Mouse (Mus musculus) adrenal gland, adult (tissue): Measurements from ENCODE around the gene Smoc1.

ENCODE experiments used
- DNase-seq, 2 experiments: peaks; one replicate each; pipeline ENCODE4 v3.0.0; 2022 to 2023; ENCODE audit warnings: low spot score in 1 of 2; ENCODE audit not compliant: inconsistent age in 2 of 2

Smoc1 gene

DNA sequence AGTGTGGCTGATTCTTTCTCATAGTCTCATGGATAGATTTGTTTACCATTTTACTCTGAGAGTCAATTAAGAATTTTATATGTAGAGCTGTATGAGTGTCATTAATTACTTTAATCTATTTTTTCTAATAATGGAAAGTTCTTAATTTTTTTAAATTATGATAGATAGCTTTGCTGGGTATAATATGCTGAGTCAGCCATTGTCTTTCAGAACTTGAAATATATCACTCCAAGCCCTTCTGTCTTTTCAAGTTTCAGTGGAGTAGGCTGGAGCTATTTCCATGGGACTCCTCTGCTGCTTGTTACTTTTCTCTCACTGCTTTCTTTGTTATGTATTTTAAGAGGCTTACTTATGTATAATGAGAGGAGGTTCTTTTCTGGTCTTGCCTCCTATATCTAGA is 93.7 kb downstream of the Smoc1 start:
- no peak for DNase-seq

- peak in 1 of 2 experiments; percentile 46 for DNase-seq
These were observed 97.2 kb downstream of the Smoc1 start for GRCm38 (mm10) chr12:81123793-81124192.

DNA sequence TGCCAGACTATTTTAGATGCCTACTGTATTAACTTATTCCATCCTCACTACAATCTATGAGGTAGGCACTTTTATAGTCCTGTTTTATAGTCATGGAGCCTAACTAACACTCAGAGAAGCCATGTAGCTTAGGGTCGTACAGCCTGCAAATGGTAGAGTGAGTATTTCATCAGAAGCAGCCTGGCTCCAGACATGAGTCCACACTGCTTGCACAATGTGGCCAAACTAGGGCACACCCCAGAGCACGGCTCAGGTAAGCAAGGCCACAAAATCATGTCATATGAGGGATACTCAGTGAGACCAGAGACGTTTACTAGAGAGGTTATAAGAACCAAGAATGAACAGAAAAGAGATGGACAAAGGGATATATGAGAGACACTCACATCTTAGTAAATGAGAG is 100.2 kb downstream of the Smoc1 start:
- no peak for DNase-seq

DNA sequence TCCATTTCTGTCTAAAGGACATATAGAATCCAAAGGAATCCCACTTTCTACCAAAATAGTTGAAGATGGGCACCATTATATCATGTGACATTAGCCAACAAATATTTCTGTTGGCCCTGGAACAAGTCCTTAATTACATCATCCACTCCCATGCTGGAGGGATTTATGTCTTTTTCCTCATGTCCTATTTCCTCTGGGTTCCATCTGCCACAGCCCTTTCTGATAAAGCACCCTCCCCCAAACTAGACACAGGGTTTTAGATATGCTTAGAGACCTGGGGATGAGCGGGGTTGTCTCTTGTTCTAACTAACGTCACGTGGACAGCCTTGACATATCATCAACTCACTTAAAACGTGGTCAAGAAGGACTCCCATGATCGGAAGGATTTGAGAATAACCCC is 102.1 kb downstream of the Smoc1 start:
- DNase-seq: no peak

- no peak for DNase-seq
These were observed 104.1 kb downstream of the Smoc1 start for GRCm38 (mm10) chr12:81130692-81131091.

DNA sequence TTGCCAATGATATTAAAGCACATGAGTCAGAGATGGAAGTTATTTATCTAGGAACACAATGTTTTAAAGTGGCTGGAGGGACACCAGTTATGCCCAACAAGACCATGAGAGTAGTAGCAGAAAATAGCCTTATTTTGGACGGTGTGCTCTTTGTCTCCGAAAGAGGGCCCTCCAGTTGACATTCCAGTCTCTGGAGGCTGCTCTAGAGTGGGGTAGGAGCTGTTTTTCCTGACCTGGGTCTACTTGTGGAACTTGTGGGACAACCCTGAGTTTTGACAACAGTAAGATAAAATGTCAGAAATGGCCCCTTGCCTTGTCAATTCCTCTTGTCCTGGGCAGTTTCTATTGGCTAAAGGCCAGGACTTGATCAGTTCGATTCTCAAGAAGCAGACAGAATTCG is 104.5 kb downstream of the Smoc1 start:
- DNase-seq: peak in 1 of 2 experiments; percentile 55

GRCm38 (mm10) chr12:81133055-81133665 is 106.6 kb downstream of the Smoc1 start:
- peak in 1 of 2 experiments; percentile 68 for DNase-seq

DNA sequence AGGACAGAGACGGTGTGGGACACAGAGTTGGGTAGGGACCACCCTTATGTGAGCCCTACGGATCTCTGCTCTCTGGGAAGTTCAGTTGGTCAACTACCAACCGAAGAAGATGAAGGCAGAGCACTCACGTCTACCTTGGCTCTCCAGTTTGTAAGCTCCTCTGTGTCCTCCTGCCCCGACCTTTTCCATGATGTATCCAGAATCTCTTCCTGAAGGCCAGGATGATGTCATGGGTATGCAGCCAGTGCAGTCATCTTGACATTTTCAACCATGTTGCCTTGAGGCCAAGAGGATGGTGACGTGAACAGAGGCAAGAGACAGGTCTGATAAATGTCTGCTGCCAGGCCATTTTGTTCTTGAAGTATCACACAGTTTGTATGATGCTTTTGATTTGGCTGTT is 111.6 kb downstream of the Smoc1 start:
- DNase-seq: peak; percentile 71 to 81

DNA sequence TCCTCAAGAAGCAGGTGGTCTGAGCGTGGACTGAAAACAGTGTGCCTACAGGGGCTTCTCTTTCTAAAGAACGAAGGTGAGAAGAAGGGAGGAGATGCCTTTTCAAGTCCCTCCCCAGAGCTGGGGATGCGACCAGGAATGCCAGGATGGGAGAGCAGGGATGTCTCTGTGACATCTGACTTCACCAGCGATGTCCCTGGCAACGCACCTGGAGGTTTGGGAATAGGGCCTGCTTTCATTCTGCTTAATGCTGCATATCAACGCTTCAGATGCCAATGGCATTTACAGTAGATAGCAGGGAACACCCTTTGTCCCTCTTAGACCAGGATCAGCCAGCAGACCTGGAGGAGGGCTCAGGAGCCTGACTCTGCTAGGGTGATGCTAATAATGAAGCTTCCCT is 112.9 kb downstream of the Smoc1 start:
- DNase-seq: no peak

DNA sequence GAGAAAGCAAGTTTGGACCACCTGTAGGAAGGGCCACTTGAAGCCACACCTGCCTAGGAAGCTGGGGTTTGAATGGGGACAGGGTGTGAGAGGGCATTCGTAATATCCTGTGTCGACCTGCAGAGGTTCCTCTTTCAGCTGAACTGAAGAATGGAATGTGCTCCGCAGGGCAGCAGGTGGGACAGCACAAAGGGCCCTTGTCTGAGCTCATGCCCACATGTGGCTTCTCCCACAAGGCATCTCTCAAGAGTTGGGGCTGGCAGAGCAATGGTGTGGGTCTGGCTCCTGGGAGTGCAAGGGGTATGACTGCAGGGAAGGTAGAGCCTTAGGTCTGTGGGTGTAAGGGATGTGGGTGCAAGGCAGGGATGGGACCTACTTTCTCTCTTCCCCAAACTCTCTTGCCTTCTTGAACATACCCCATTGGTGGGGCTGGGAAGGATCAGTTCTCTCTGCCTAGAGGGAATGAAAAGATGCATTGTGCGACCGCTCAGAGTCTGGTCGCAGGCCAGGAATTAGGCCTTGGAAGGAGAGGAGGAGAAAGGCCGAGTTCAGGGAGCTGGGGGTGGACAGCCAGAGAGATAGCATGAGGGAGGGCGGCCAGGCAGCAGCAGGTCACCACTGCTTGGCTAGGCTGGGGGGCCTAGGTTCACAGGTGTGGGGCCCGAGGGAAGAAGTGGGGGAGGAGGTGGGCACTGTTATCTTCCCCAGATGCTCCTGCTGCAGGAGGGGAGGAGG is 114.2 kb downstream of the Smoc1 start:
- peak; percentile 83 to 92 for DNase-seq

- DNase-seq: no peak
These were observed 114.7 kb downstream of the Smoc1 start for GRCm38 (mm10) chr12:81141329-81141711.

GRCm38 (mm10) chr12:81142231-81142630 is 115.6 kb downstream of the Smoc1 start:
- DNase-seq: peak; percentile 60 to 82

DNA sequence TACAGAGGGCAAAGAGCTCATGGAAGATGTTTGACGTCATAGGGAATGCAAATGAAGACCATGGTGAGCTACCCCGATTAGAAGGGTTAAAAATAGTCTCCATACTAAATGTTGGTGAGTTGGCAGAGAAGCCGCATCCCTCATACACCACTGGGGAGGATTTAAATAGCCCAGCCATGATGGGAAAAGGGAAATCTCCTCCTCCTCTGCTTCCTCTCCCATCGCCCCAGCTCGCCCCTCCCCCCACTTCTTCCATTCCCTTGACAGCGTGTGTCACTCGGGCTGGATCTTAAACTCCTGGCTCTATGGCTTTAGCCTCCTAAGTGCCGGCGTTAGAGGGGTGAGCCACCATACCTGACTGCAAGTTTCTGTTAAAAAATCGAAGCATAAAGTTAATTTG is 117.6 kb downstream of the Smoc1 start:
- DNase-seq: no peak

GRCm38 (mm10) chr12:81146417-81147180 is 120.0 kb downstream of the Smoc1 start:
- peak; percentile 83 to 87 for DNase-seq

DNA sequence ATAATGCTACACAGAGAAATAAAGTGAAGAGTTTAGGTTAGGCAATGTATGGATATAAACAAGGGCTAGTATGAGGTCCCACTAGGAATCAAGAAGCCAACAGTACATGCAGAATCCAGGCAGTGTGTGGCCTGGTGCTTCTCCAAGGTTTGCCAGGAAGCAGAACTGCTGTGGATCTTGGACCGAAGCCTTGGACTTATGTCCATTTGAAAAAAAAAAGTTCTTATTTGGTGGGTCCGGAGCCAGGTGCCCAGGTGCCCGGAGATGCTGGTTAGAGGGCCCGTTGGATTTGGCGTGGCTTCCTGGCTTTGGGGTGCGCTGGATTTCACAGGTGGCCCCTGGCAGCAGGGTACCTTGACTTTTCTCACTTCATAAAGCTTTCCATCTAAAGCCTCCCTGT is 121.3 kb downstream of the Smoc1 start:
- no peak for DNase-seq

DNA sequence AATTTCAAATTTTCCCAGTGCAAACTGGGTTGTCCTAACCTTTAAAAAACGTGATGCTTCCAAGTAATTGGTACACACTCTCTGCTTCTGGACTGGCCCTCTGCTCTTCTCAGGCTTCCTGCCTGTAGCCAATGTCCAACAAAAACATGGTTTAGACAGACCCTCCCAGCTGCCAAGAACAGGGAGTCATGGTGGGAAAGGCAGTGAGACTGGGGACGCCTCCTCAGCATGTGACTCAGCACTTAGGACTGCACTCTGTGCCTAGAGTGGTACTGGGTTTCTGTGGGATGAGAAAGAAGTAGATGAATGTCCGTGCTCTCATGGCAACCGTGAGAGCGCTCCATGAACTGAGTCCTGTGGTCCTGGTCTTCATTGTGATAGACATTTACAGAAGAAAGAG is 124.3 kb downstream of the Smoc1 start:
- DNase-seq: no peak

DNA sequence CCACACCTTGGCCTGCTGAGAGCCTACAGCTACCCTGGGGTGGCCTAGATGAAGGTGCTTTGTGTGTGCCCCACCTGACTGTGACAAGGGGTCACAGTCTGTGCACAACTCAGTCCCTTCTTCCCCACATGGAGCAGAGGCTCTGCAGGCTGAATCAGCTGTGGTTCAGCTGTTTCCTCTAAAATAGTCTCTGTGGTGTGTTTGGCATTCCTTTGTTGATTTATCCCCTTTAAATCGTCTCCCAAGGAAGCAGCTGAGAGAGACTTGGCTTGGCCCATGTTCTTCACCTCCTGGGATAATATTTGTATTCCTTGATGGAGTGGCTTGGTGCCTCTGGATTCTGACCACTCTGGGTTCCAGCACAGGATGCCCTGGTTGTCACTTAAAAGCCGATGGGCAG is 125.5 kb downstream of the Smoc1 start:
- DNase-seq: no peak

GRCm38 (mm10) chr12:81155675-81156074 is 129.1 kb downstream of the Smoc1 start:
- peak; percentile 53 to 89 for DNase-seq

DNA sequence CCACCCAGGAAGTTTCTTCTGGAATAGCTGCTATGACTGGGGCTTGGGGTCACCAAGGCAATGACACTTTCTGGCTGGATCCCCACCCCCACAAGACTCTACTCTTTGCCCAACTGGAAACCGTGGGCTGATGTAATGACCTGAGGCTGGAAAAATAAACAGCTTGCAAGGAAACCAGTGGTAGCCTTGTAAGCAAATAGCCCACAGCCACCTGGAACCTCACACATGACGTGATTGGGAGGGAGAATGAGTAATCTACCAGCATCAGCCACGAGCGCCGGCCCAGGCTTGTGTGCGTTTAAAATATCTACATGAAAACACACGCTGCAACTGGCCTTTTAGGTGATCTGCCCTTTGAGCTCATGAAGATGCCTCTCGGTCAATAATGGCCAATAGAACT is 130.2 kb downstream of the Smoc1 start:
- no peak for DNase-seq

DNA sequence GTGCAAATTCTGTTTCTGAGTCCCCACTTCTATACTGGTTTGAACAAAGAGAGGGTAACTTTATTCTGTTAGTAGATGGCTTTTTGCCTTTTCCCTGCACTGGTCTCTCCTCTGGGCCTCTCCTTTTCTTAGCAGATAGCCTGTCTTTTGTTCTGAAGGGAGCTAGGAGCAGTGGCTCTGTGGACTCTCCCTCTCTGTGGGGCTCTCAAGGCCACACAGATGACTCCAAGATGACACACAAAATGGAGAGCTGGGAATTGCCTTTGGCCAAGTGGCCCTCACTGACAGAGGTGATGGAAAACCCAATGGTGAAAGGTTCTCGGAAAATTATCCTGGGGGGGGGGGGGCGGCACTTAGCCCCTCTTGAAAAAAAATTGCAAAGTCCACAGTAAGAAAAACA is 133.3 kb downstream of the Smoc1 start:
- peak in 1 of 2 experiments; percentile 79 for DNase-seq

DNA sequence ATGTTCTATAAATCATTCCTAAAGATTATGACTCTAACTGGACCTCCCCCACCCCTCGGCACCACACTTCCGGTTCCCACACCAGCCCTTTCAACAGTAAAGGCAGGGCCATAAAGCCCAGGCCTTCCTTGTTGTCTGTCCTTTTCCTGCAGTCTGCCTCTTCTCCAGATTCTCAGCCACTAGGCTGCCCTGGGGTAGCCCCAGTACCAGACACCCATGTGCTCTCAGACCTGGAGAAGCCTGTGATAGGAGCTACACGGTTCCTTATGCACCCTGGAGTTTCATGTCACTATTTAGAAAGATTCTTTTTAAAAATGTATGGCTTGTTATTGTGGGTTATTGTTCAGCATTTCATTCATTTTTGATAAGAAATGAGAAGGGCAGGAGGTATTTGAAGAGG is 133.8 kb downstream of the Smoc1 start:
- peak in 1 of 2 experiments; percentile 78 for DNase-seq

DNA sequence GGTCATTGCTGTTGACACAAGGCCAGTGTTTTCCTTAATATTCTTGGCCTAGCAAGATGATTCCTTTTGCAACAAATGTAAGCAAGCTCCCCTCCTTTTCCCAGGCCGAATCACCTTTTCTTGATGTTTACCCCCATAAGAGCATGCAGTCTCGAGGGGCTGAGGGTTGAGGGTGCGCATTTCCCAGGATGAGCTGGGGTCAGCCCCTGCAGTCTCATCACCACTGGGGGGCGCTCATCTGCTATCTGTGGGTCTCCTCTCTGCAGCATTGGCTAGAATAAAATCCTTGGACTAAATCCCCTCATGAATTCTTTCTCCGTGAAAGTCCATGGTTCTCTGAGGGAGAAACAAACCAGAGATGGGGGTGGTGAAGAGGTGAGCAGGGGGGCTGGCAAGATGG is 134.2 kb downstream of the Smoc1 start:
- peak; percentile 76 to 92 for DNase-seq
